Comparison of ENCODE assay signal across 8 mouse cellular contexts in the genomic region with DNA sequence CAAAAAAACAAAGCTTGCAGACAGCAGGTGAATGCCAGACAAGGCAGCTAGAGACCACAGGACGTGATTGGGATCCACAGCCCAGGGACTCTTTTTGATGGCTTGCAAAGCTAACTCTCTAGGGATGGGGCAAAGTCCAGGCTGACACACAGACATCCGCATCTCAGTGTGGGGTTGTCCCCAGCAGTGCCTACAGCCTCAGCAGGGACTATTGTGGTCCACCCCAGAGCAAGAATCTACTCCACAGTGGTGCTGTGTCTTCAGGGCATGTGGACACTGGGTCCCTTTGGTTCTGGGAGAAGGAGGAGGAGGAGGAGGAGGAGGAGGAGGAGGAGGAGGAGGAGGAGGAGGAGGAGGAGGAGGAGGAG. TPM values are rescaled to one million over a fixed set of nuclear protein-coding genes. Genes with fewer than 3 reads are reported as not detected.
DNase-seq lines count a peak whose midpoint lies in the region; ATAC-seq and TF ChIP-seq lines count a peak whose summit lies in the region.

No protein-coding gene starts in this region.

- no peak for TF ChIP-seq CTCF in layer of hippocampus, adult 2 months (conservative IDR thresholded peaks at IDR 0.05)
- TF ChIP-seq CTCF in midbrain, postnatal 0 days (IDR thresholded peaks at IDR 0.05) = no peak

- no peaks in the 10 kb centered on the region for H3K9me3 ChIP-seq in forebrain, embryonic 13.5 days (replicated peaks)
- no peaks in the 10 kb centered on the region for H3K9me3 ChIP-seq in midbrain, postnatal 0 days (ENCODE audit: low read length)

- no peaks in the 10 kb centered on the region for H3K27me3 ChIP-seq in forebrain, embryonic 13.5 days
- H3K27me3 ChIP-seq in midbrain, postnatal 0 days (ENCODE audit: insufficient read depth, low read length) = no peaks in the 10 kb centered on the region

- WGBS in forebrain, embryonic 13.5 days = 21% methylated on average over 2 of the region's 2 CpGs
- WGBS in midbrain, postnatal 0 days = 27% methylated on average over 2 of the region's 2 CpGs

- no peaks in the 10 kb centered on the region for H3K36me3 ChIP-seq in forebrain, embryonic 13.5 days (ENCODE audit: poor library complexity, severe bottlenecking)
- H3K36me3 ChIP-seq in midbrain, postnatal 0 days (ENCODE audit: insufficient read depth, low read length) = no peaks in the 10 kb centered on the region

- peak overlapping the region; percentile 86 for H3K27ac ChIP-seq in layer of hippocampus, adult 2 months
- H3K27ac ChIP-seq in forebrain, embryonic 13.5 days = peak overlapping the region; percentile 35; the same call in 1 of the 2 replicates
- no peak overlapping the region for H3K27ac ChIP-seq in midbrain, postnatal 0 days (ENCODE audit: low read depth, low read length)

- H3K9ac ChIP-seq in forebrain, embryonic 13.5 days = no peak overlapping the region
- H3K9ac ChIP-seq in midbrain, postnatal 0 days (replicated peaks; ENCODE audit: low read length, poor library complexity, severe bottlenecking) = no peak overlapping the region

- H3K4me2 ChIP-seq in forebrain, embryonic 13.5 days = peak overlapping the region; percentile 35
- H3K4me2 ChIP-seq in midbrain, postnatal 0 days (ENCODE audit: low read depth, low read length, poor library complexity, severe bottlenecking) = no peak overlapping the region; the same call in 1 of the 2 replicates

- peaks cover 25% of the 10 kb centered on the region for H3K4me1 ChIP-seq in forebrain, embryonic 13.5 days
- 0 out of 2 replicates have a peak, but pooled peaks cover 4% of the 10 kb centered on the region for H3K4me1 ChIP-seq in midbrain, postnatal 0 days (ENCODE audit: insufficient read depth, low read length)

- DNase-seq in layer of hippocampus, adult 2 months (ENCODE audit: low spot score in 2 of 2) = no peak
- no peak for DNase-seq in layer of hippocampus, adult 9-11 months
- DNase-seq in induced T-regulatory cell, adult 2 months (ENCODE audit: low read depth) = peak; percentile 1
- DNase-seq in midbrain, postnatal 0 days (ENCODE audit: low spot score) = no peak
- DNase-seq in layer of hippocampus, adult 9-10 months (ENCODE audit: low spot score) = no peak
- no peak for DNase-seq in cerebellum, postnatal 4 days (ENCODE audit: low spot score in 2 of 2)

- H3K4me3 ChIP-seq in layer of hippocampus, adult 2 months = no peak overlapping the region; the same call in 1 of the 2 replicates
- H3K4me3 ChIP-seq in forebrain, embryonic 13.5 days = no peak overlapping the region
- no peak overlapping the region; the same call in 1 of the 2 replicates for H3K4me3 ChIP-seq in midbrain, postnatal 0 days (ENCODE audit: low read depth, low read length)

- peak; percentile 30 for ATAC-seq in forebrain, embryonic 13.5 days
- 0 out of 2 replicates have a peak, but pooled peaks have one; percentile 15 for ATAC-seq in midbrain, postnatal 0 days (ENCODE audit: low FRiP score)
- ATAC-seq in monocyte, adult 5-6 weeks (replicated peaks; ENCODE audit: insufficient number of reproducible peaks, low FRiP score, low TSS enrichment, poor library complexity, severe bottlenecking) = no peak

RNA-seq across cellular contexts. Expression of a gene that starts 45.5 kb away (rescaled TPM):
- 100 to 1,000 TPM; 129 to 147 TPM for total RNA-seq in layer of hippocampus, adult 2 months (2021)
- polyA plus RNA-seq in forebrain, embryonic 13.5 days (2015; fragmentation: Nextera tagmentation; extraction: Ambion mirVana) = 53.5 and 54.5 TPM in 2 replicates
- total RNA-seq in midbrain, postnatal 0 days (2014; rRNA removed) = 88.2 and 120 TPM in 2 replicates
- 50.1 and 52.1 TPM in 2 replicates for polyA plus RNA-seq in midbrain, postnatal 0 days (2015; fragmentation: Nextera tagmentation; extraction: Ambion mirVana)
- 104 to 140 TPM (median 114 TPM) in 3 replicates for total RNA-seq in monocyte, adult 5-6 weeks (2017)
